Mouse (Mus musculus) kidney, postnatal 14 days (tissue): Measurements from ENCODE around the gene Fitm2.
A peak's percentile ranks its signal among the peaks of the same experiment; 100 is the strongest.
"Not testable (repeated sequence)": the region's sequence is repeated elsewhere in the genome, so short reads cannot be mapped to it uniquely, and the experiment has no call there.

Experiments used
- DNase-seq: peaks from one replicate; pipeline ENCODE4 v3.0.0; 2022; ENCODE audit warnings: mixed read lengths

Fitm2 gene

DNA sequence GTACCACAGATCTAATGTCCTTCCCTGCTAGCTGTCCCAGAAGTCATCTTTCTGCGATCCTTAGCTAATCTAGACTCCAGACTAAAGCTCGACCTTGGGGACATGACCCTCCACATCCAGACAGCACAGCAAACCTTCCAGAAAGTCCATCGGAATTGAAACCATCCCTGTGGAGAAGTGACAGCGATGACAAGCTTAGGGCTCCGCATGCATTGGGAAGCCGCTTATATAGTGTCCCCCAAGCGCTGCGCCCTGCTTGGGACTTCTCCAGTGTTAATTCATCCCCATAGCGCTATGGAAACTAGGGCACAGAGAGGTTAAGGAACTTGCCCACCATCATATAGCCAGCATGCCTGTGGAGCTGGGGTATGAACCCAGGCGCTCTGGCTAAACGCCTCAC lies 9.6 kb downstream of the Fitm2 start:
- DNase-seq: no peak

DNA sequence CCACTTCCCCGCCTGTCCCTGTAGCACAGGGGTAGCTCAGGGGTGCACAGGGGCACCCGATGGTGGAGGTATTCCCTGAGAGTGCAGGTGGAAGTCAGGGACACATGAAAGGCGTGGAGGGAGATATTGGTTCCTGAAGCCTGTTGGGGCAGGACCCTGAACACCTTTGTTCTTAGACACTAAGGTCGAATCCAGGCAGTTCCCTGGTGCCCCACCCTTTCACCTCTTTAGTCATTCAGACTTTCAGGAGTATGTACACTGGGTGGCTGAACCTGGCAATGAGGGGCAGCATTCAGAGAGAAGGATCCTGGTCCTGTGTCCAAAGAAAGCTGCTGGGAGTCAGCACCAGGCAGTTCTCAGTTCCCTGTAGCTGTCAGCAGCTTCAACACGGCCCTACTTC lies 10.0 kb downstream of the Fitm2 start:
- DNase-seq: no peak

DNA sequence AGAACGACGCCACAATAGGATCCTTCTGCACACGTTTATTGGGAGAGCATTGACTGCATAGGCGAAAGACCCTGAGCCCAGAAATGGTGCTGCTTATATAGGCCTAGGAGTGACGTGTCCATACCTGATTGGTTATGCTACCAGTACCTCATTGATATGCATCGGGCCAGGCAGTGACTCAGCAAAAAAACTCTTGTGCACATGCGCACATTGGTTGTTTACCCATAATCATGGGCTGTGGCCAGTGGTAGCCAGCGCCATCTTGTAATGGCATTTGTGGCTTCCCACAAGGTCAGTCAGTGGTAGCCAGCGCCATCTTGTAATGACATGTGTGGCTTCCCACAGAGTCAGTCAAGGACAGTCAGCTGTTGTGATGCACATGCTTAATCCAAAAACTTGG lies 11.1 kb downstream of the Fitm2 start:
- DNase-seq: not testable (repeated sequence)

DNA sequence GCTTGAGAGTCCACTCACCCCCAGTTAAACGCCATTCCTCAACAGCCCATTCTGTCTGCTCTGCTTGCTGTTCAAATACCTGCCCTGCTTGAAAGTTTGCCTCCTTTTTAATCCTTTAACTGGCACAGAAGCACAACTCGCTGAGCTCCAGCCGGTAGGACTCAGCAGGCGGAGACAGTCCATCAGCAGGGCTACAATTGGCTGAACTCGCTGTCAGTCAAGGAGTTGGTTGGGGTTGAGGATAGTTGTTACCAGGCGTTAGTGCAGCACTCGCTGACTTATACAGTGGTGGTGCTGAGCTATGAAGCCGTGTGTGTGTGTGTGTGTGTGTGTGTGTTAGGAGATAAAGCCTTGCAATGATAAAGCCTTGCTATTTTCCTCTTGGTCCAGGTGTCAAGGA lies 11.8 kb downstream of the Fitm2 start:
- no peak for DNase-seq

DNA sequence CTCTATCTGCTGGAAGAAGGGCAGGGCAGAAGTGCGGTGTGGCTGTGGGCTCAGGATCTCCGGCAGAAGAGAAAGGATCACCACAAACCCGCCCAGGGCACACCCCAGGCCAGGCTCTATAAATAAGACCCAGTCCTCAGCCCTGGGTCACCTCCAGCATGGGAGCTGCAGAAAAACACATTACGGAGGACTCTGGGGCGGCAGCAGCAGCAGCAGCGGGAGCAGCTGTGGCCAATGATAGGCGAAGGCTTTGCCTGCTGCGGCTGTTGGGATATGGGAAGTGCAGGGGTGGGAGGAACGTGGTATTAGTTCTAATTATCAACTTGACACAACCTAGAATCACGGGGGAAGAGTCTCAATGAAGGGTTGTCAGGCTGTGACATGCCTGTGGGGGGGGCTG lies 13.0 kb downstream of the Fitm2 start:
- DNase-seq: no peak

DNA sequence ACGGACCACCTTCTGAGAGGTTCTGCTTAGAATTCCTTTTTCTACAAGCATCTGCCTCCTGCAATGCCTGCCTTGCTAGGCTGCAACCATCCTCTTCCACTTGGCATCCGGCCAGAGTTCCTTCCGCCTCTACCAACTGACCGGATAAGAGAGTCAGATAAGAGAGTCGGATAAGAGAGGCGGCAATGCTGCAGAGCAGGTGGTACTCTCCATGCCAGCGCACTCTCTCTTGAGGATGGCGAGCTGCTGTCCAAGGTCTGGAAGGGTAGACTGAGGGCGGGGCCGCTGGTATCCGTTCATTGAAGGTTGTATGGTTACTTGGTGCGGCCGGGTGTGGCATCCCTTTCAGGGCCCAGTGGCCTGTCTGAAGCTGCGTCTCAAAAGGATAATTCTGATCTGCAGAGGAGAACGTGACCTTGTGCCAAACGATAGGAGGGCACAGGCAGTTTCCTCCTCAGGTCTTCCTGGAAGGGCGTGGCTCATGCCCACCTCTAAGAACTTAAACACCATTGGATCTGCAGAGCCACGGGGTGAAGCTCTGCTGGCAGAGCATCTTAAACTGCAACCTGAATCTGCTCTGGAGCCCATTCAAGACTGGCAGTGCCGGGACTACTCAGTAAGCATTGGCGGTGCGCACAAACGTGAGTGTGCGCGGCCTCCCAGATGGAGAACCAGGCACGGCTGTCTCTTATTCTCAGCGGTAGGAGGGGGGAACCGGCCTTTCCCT lies 13.7 kb downstream of the Fitm2 start:
- no peak for DNase-seq

DNA sequence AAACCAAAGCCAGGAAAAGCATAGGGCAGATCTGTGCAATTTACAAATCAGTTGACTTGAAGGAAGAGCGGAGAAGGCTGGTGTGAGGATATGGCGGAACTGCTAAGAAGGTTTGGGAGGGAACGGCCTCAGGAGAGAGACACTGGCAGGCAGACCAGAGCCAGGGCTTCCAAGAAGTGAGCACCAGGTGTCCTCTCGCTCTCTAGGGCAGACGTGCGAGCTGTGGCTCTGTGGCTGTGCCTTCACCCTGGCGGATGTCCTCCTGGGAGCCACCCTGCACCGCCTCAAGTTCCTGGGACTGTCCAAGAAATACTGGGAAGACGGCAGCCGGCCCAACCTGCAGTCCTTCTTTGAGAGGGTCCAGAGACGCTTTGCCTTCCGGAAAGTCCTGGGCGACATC lies 19.1 kb downstream of the Fitm2 start:
- no peak for DNase-seq

DNA sequence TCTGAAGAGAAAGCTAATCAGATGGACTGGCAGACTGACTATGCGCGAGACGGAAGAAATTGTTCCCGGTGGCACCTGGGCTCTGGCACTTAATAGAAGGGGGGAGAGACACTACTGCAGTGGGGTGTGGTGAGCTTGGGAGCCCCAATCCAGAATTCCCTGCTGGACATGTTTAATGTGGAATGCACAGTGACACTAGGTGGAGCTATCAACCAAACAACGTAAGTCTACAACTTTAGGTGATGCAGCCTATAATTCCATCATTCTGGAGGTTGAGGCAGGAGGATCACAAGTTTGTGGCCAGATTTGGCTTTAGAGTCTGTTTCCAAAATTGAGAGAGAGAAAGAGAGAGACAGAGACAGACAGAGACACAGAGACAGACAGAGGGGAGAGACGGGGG lies 19.7 kb downstream of the Fitm2 start:
- no peak for DNase-seq

DNA sequence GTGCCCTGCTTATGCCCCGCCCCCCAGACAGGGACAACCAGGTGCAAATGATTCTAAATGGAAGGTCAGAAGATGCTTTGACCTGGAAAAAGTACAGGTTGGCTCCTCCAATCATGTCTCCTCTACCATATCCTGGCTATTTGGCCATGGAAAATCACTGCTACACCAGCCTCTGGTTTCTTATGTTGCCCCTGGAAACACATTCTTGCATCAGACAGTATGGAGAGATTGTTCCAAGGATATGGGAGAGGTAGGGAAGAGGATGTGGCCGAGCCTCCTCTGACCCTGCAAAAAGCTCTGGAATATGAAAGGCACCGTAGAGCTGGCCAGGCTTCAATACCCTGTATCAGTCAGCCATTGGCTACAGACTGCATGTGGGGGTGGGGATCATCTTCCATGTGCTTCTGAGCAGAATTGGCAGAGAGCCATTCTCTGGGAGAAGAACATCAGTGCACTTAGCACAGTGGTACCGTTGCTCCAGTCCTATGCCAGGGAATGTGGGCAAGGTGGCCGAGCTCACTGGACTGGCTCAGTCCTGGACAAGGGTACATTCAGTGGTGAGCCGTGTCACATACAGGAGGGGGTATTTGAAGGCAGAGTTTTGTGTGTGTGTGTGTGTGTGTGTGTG lies 21.6 kb downstream of the Fitm2 start:
- DNase-seq: no peak

DNA sequence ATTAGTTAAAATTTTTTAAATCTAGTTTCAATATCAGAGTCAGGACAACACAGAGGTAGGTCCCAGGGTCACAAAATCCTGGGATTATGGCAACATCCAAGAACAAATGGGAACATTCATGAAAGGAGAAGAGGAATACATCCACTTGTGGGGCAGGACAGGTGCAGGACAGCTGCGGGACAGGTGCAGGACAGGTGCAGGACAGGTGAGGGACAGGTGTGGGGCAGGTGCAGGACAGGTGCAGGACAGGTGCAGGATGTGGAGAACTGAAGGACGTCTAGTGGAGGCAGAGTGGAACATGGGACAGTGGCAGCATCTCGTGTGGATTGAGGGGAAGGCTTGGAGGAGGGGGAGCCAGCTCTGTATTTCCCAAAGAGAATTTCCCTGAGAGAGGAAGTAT lies 23.2 kb downstream of the Fitm2 start:
- no peak for DNase-seq

DNA sequence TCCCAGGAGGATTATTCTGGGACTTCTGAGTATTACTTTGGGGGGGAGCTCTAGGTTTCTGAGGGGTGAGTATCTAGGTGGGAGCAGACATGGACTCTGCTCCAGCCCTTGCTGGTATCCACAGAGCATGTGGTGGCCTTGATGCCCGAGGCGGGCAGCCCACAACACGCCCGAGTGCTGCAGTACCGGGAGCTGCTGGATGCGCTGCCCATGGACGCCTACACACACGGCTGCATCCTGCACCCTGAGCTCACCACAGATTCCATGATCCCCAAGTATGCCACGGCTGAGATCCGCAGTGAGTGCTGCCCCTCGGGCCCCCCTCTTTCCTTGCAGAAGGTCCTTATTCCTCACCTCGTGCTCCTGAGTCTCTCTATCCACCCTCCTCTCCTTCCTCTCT lies 25.1 kb downstream of the Fitm2 start:
- DNase-seq: no peak

DNA sequence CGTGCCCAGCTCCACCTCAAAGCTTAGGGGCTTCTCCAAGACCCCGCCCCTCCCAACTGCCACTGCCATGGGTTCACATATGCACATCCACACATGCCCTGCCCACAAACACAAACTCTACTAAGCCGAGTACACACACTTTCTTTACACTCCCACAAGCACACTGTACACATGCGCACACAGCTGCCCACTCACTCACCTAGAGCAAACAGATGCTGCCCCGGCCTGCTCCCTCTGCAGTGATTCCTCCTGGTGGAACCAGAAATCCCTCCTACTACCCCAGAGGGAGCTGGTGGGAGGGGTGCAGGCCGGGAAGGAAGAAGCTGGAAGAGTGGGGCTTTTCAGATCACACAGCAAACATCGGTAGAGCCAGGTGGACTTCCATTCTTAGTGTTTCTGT lies 28.4 kb downstream of the Fitm2 start:
- no peak for DNase-seq

DNA sequence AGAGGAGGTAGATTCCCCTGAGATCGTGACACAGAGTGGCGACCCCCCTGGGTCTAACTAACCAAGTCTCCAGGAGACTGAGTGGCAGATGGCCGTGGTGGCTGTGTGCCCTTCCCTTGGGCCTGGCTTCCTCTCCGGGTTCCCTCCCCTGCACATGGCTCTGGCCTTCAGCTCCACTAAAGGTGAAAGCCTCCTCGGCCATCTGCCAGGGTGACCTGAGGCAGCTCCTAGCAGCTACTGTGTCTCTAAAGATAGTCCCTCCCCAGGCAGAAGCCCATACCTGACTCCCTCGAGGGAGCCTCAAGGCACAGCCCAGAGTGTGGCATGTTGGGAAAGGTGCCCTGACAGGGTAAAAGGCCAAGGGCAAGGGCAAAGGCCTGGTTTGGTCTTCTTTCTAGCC lies 28.9 kb downstream of the Fitm2 start:
- no peak for DNase-seq

DNA sequence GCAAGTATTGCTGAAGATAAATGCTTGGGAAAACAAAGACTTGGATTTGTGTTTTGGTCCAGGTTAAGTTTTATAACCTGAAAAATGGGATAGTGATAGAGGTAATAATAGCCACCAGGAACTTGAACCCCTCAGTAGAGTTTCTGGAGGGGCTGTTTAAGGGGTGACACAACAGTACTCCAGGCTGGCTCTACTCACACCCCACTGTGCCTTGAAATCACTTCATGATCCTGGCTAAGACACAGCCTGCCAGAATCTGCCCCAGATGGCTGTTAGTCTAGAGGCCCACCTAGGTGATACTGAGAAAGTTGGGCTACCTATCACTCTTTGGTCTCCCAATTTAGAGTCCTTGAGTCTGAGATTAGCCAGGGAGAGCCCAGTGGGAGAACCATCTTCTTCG lies 32.9 kb downstream of the Fitm2 start:
- DNase-seq: no peak

DNA sequence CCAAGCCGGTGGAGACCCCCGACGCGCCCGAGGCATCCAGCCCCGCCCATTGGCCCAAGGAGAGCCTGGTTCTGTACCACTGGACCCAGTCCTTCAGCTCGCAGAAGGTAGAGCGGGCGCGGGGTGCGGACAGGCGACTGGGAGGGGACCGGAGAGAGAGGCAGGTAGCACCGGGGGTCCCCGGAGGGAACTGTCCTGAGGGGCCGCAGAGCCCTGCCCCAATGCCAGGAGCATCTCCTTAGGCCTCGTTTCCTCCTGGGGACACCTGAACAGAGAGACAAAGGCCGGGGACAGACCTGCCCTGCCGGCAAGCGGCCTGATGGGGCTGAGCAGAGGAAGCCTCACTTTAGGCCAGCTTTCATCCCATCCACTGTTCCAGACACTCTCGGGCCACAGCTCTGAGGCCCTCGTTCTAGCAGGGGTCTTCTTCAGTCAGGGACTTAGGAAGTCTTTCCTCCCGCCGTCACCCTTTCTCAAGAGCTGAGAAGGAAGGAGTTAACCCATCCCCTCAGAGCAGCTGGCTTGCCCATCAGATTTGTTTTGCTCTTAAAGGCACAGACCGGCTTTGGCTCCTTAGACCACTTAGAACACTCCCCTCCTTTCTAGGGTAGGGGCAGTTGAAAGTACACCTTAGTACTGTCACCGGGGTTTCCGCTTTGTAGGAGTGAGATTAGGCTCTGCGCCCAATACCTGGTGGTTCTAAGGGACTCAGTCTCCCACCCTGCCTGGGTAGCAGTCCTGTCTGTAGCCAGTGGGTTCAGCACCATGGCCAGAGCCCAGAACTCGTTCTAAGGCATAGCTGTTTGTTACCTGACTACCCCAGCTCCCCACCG lies 33.6 kb downstream of the Fitm2 start:
- peak; percentile 45 for DNase-seq

DNA sequence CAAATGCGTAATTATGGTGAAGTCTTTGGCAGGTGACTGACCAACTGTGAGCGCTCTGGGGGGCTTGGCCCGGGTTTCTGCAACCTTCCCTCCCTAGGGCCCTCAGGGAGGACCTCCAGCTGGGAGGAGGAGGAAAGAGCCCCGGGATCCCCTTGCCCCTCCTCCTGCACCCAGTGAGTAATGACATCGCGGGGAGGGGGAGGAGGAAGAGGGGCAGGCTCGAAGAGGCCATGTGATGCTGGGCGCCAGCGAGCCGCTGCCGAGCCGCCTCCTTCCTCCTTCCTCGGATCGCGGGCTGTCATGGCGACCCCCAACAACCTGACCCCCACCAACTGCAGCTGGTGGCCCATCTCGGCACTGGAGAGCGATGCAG lies 34.2 kb downstream of the Fitm2 start, which contains the start of gene Gdap1l1:
Gene Gdap1l1 (plus strand): TSS at position 231 of the 373 bp plus-strand sequence.
- DNase-seq: peak; percentile 6

DNA sequence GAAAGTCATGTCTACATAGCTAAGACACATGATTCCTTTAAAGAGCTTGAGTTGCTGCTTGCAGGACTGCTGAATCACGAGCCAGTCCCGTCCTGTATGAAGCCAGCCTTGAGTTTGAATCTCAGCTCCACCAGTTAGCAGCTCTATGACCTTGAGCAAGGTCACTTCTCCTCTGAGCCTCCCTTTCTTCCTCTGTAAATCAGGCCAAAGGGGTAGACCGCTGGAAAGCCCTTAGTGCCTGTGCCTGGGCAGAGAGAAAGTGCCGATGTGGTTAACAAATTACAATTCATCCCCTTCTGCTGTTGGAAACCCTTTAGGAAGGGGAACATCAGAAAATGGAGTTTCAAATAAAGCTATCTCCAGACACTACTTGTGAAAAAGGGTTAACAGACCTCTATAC lies 34.6 kb downstream of the Fitm2 start:
- no peak for DNase-seq

DNA sequence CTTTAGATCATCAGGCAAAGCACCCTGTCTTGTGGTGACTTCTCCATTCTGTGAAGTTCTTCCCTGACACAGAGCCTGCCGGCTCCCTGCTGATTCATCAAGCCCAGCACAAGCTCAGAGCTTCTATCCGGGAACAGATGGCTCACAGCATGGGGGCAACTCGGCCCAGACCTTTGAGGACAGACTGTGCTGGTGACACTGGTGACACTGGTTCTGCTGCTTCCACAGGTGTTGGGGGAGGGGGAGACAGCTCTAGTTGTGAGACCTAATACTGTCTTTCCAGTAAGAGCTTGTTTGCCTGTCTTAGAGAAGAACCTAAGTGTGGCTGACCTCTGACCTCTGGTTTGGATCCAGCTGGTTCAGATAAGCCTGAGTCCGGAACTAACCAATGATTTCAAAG lies 38.5 kb downstream of the Fitm2 start:
- DNase-seq: no peak

DNA sequence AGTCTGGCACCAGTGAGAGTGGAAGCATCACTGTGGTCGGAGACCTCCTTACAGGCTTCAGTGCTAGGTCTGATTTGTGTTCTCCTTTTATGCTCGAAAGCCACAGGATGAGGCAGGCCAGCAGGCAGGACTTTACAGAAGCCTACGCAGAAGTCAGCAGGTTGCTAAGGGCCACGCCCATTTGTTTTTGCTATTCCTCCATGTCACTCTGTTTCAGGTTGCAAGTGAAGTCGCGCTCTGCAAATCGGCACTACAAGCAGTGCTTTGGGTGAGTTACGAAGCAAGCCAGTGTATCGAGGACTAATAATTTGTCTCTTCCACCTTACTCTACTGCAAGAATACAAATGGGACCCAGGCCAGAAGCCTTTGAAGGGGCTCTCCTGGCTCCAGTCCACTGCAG lies 41.1 kb downstream of the Fitm2 start:
- DNase-seq: no peak

DNA sequence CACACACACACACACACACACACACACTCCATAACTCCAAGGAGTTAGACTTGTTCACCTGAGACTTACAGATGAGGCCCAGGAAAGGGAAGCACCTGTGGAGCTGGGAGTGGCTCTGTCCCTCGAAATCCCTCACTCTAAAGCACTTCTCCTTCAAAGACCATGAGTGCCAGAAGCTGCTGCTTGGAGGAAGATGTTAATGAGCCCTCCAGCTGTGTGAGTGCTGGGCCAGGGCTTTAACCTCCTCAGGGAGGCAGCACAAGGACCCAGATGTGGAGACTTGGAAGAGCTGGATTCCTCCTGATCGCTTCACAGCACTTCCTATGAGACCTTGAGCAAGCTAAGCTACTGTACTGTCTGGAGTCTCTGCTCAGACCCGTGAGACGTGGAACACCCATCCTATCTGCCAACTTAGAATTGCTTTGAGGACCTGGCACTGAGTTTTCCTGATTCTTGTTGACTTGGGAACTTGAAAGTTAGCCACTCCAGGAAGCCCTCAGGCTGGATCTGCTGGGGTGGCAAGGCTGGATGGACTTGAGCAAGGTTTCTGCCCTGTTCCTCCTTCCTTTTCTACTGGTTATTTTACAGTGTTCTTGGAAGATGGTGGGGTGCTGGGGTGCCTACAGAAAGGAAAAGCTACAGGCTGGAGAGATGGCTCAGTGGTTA lies 44.0 kb downstream of the Fitm2 start:
- DNase-seq: no peak

DNA sequence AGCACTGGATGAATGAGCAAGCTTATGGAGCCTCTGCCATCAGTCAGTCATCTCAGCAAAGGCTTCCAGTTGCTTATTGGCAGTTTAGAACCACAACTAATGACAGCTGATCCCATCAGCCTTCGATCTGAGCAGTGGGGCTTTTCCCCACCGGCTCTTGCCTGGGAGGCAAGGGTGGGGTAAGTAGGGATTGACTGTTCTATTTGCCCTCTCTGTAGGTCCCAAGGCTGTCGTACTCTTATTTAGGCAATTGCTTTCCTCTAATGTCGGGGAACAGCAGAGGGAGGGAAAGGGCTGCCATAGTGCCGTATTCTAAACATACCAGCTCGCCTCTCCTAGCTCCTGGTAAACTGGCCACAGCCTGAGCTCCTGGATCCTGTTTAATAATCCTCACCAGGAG lies 47.8 kb downstream of the Fitm2 start, which contains the start of gene Oser1:
Gene Oser1 (minus strand): TSS at position 101 of the 400 bp plus-strand sequence.
- no peak for DNase-seq

DNA sequence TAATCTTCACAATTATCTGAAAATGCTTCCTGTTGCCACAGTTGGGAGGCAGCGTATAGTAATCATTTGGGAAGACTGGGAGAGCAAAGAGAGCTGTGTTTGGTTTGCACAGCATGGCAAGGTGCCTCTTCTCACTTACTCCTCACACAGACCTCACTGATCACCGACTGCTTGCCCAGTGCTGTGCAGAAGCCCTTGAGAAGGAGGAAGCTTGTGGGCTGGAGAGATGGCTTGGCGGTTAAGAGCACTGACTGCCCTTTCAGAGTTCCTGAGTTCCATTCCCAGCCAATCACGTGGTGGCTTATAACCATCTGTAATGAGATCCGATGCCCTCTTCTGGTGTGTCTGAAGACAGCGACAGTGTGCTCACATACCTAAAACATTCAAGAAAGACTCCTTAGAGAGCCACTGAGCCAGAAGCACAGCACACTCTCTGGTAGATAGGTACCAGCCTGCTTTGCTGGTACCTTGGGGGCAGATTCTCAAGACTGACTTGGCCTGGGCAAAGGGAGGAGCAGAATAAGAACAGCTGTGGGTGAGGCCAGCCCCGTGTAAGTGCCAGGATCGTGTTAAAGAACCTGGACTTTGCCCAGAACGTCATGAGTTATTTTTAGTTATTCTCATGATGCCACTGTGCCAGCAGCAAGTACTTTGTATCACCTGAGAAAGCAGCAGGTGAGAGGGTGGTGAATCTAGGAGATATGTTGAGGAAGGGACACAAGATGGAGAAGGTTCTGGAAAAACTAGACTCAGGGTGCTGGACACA lies 49.4 kb downstream of the Fitm2 start:
- peak; percentile 39 for DNase-seq
